Mouse (Mus musculus) thymus, adult 2 months (tissue): ENCODE measurements around the gene Sntb2.

ENCODE experiments used
- CTCF ChIP-seq: fragments of 200-500 bp; IDR thresholded peaks from 2 replicates; pipeline ENCODE4 v1.5.1; 2012; ENCODE audit warnings: mild to moderate bottlenecking, control low read depth, low read length, moderate library complexity, borderline replicate concordance; ENCODE audit not compliant: control insufficient read depth, poor library complexity, insufficient read depth; ENCODE audit errors: extremely low read depth
- POLR2A ChIP-seq: fragments of 200-500 bp; IDR thresholded peaks from 2 replicates; pipeline ENCODE4 v1.6.1; 2012; ENCODE audit warnings: mild to moderate bottlenecking, low read length, control low read depth, moderate library complexity; ENCODE audit not compliant: control insufficient read depth, poor library complexity, insufficient read depth; ENCODE audit errors: extremely low read depth

DNA sequence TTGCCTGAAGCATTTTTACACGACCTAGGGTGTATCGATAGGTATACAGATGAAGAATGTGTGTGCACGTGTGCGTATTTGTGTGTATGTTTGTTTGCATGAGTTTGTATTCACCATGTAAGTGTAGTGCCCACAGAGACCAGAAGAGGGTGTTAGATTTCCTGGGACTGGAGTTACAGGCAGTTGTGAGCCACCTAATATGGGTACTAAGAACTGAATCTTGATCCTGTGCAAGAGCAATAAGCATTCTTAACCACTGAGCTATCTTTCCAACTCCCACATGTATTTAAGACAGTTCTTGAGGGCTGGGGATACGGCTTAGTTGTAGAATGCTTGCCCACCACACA lies 15.2 kb upstream of the Sntb2 start:
- TF ChIP-seq CTCF = no peak
- TF ChIP-seq POLR2A = no peak
